Mouse (Mus musculus) liver, embryonic 12.5 days (tissue): Measurements from ENCODE around the gene Foxf1. TPM values are rescaled to one million over a fixed set of nuclear protein-coding genes. Genes with fewer than 3 reads are reported as not detected.

Experiments
- ATAC-seq: fragments of 200-750 bp; cut with Nextera tagmentation; 2 replicates; pipeline ENCODE4 v1.8.0; 2017; ENCODE audit warnings: moderate number of reproducible peaks, mild to moderate bottlenecking, moderate library complexity
- H3K27ac ChIP-seq: fragments of 300-500 bp; sonication (generic); 2 replicates; pipeline ENCODE4 v1.5.1; 2016; ENCODE audit warnings: mild to moderate bottlenecking
- H3K27me3 ChIP-seq: fragments of 300-500 bp; sonication (generic); replicated peaks from 2 replicates; pipeline ENCODE4 v1.6.1; 2016; ENCODE audit warnings: mild to moderate bottlenecking, moderate library complexity
- H3K36me3 ChIP-seq: fragments of 300-500 bp; sonication (generic); 2 replicates; pipeline ENCODE4 v1.6.1; 2016; ENCODE audit warnings: mild to moderate bottlenecking, moderate library complexity
- H3K4me1 ChIP-seq: fragments of 300-500 bp; sonication (generic); 2 replicates; pipeline ENCODE4 v1.6.1; 2016
- H3K4me2 ChIP-seq: fragments of 300-500 bp; sonication (generic); 2 replicates; pipeline ENCODE4 v1.6.1; 2016; ENCODE audit warnings: mild to moderate bottlenecking, moderate library complexity
- H3K4me3 ChIP-seq: fragments of 300-500 bp; sonication (generic); 2 replicates; pipeline ENCODE4 v1.5.1; 2016; ENCODE audit warnings: mild to moderate bottlenecking, moderate library complexity
- H3K9ac ChIP-seq: fragments of 300-500 bp; sonication (generic); 2 replicates; pipeline ENCODE4 v1.6.1; 2016; ENCODE audit warnings: mild to moderate bottlenecking, moderate library complexity
- H3K9me3 ChIP-seq: fragments of 300-500 bp; sonication (generic); replicated peaks from 2 replicates; pipeline ENCODE4 v1.6.1; 2016; ENCODE audit warnings: mild to moderate bottlenecking, moderate library complexity
- WGBS: fragments of 180-500 bp; shearing (Covaris S2); methylation state at CpG from one replicate; pipeline ENCODE4 v1.1.7; 2016; ENCODE audit not compliant: insufficient replicate concordance; 5-methylcytosine and 5-hydroxymethylcytosine counted together
- polyA plus RNA-seq: library from polyadenylated mRNA; unstranded; fragments of >200 nt; fragmentation: Nextera tagmentation; extraction: Ambion mirVana; gene quantifications from 2 replicates; pipeline ENCODE4 v1.2.1, GENCODE M21; 2016

Gene Foxf1
- polyA plus RNA-seq, 1 experiment from 2014 or later: 16.9 TPM

- Histone ChIP-seq H3K4me3 (no peak overlapping the region), H3K4me1 (0 out of 2 replicates have a peak, but pooled peaks cover 7% of the 10 kb centered on the region), H3K27ac (no peak overlapping the region), H3K27me3 (peaks cover 99% of the 10 kb centered on the region), H3K36me3 (no peaks in the 10 kb centered on the region), H3K9me3 (no peaks in the 10 kb centered on the region), H3K4me2 (no peak overlapping the region), H3K9ac (no peak overlapping the region)
- 4% methylated on average over 11 of the region's 11 CpGs for WGBS
- no peak for ATAC-seq
Measured at GRCm38 (mm10) chr8:121127291-121127701, 43.1 kb downstream of the Foxf1 start.

GRCm38 (mm10) chr8:121127756-121128375 lies 43.7 kb downstream of the Foxf1 start, which contains the start of gene Foxl1:
Gene Foxl1 (plus strand): TSS chr8:121127940.
- H3K4me3 ChIP-seq: 0 out of 2 replicates have a peak within 1 kb of the TSS, but pooled peaks have one; percentile 10
- peak within 1 kb of the TSS; percentile 41 for H3K4me2 ChIP-seq
- 0 out of 2 replicates have a peak, but pooled peaks cover 7% of the 10 kb centered on the region for H3K4me1 ChIP-seq
- ATAC-seq: no peak
- no peak within 1 kb of the TSS for H3K27ac ChIP-seq
- no peak within 1 kb of the TSS for H3K9ac ChIP-seq
- no peaks in the 10 kb centered on the region for H3K9me3 ChIP-seq
- 3% methylated on average over 43 of the region's 43 CpGs for WGBS
- H3K36me3 ChIP-seq: no peaks in the 10 kb centered on the region
- peaks cover 99% of the 10 kb centered on the region for H3K27me3 ChIP-seq

- Histone ChIP-seq H3K4me3 (no peak overlapping the region), H3K9ac (no peak overlapping the region), H3K4me1 (0 out of 2 replicates have a peak, but pooled peaks cover 7% of the 10 kb centered on the region), H3K9me3 (no peaks in the 10 kb centered on the region), H3K36me3 (no peaks in the 10 kb centered on the region), H3K27me3 (peaks cover 98% of the 10 kb centered on the region), H3K27ac (no peak overlapping the region), H3K4me2 (peak overlapping the region; percentile 41)
- WGBS: 2% methylated on average over 55 of the region's 55 CpGs
- no peak for ATAC-seq
Measured at GRCm38 (mm10) chr8:121128531-121129264, 44.5 kb downstream of the Foxf1 start.

- H3K36me3 ChIP-seq: no peaks in the 10 kb centered on the region
- H3K27me3 ChIP-seq: peaks cover 94% of the 10 kb centered on the region
- 12% methylated on average over 16 of the region's 16 CpGs for WGBS
- H3K4me1 ChIP-seq: 0 out of 2 replicates have a peak, but pooled peaks cover 7% of the 10 kb centered on the region
- no peak for ATAC-seq
- no peak overlapping the region for H3K4me2 ChIP-seq
- no peaks in the 10 kb centered on the region for H3K9me3 ChIP-seq
- no peak overlapping the region for H3K9ac ChIP-seq
- H3K27ac ChIP-seq: no peak overlapping the region
- no peak overlapping the region for H3K4me3 ChIP-seq
Measured at GRCm38 (mm10) chr8:121129265-121129940, 45.2 kb downstream of the Foxf1 start.

- Histone ChIP-seq H3K4me3 (no peak overlapping the region), H3K9ac (no peak overlapping the region), H3K27ac (no peak overlapping the region), H3K36me3 (no peaks in the 10 kb centered on the region), H3K9me3 (no peaks in the 10 kb centered on the region), H3K27me3 (peaks cover 86% of the 10 kb centered on the region), H3K4me1 (0 out of 2 replicates have a peak, but pooled peaks cover 2% of the 10 kb centered on the region), H3K4me2 (no peak overlapping the region)
- ATAC-seq: no peak
- 30% methylated on average over 5 of the region's 5 CpGs for WGBS
Measured at GRCm38 (mm10) chr8:121130522-121130921, 46.3 kb downstream of the Foxf1 start.

- ATAC-seq: no peak
- Histone ChIP-seq H3K27ac (no peak overlapping the region), H3K4me2 (no peak overlapping the region), H3K27me3 (peaks cover 63% of the 10 kb centered on the region), H3K4me1 (no peaks in the 10 kb centered on the region), H3K36me3 (no peaks in the 10 kb centered on the region), H3K4me3 (no peak overlapping the region), H3K9ac (no peak overlapping the region), H3K9me3 (peaks cover 5% of the 10 kb centered on the region; the same call in 1 of the 2 replicates)
- WGBS: 62% methylated on average over 5 of the region's 5 CpGs
Measured at GRCm38 (mm10) chr8:121132961-121133513, 48.9 kb downstream of the Foxf1 start.

GRCm38 (mm10) chr8:121134102-121134501 lies 49.9 kb downstream of the Foxf1 start:
- no peak overlapping the region for H3K4me2 ChIP-seq
- peaks cover 53% of the 10 kb centered on the region for H3K27me3 ChIP-seq
- H3K4me1 ChIP-seq: no peaks in the 10 kb centered on the region
- peaks cover 12% of the 10 kb centered on the region; the same call in 1 of the 2 replicates for H3K9me3 ChIP-seq
- H3K36me3 ChIP-seq: no peaks in the 10 kb centered on the region
- no peak overlapping the region for H3K4me3 ChIP-seq
- no peak overlapping the region for H3K9ac ChIP-seq
- H3K27ac ChIP-seq: no peak overlapping the region
- ATAC-seq: no peak
- 64% methylated on average over 10 of the region's 10 CpGs for WGBS

- H3K4me2 ChIP-seq: no peak overlapping the region
- no peak overlapping the region for H3K27ac ChIP-seq
- H3K9me3 ChIP-seq: peaks cover 12% of the 10 kb centered on the region; the same call in 1 of the 2 replicates
- H3K27me3 ChIP-seq: peaks cover 49% of the 10 kb centered on the region
- H3K4me3 ChIP-seq: no peak overlapping the region
- WGBS: 73% methylated on average over 11 of the region's 11 CpGs
- H3K4me1 ChIP-seq: no peaks in the 10 kb centered on the region
- no peaks in the 10 kb centered on the region for H3K36me3 ChIP-seq
- no peak overlapping the region for H3K9ac ChIP-seq
- no peak for ATAC-seq
Measured at GRCm38 (mm10) chr8:121134512-121134911, 50.3 kb downstream of the Foxf1 start.

GRCm38 (mm10) chr8:121136856-121137255 lies 52.7 kb downstream of the Foxf1 start:
- Histone ChIP-seq H3K36me3 (no peaks in the 10 kb centered on the region), H3K27me3 (peaks cover 32% of the 10 kb centered on the region), H3K4me3 (no peak overlapping the region), H3K27ac (no peak overlapping the region), H3K9ac (no peak overlapping the region), H3K4me1 (no peaks in the 10 kb centered on the region), H3K4me2 (no peak overlapping the region), H3K9me3 (peaks cover 12% of the 10 kb centered on the region; the same call in 1 of the 2 replicates)
- 80% methylated on average over 6 of the region's 6 CpGs for WGBS
- ATAC-seq: no peak
